Mouse (Mus musculus): ENCODE measurements around the gene Cfap36. TPM values are rescaled to one million over a fixed set of nuclear protein-coding genes. Genes with fewer than 3 reads are reported as not detected.

Gene Cfap36
- polyA plus RNA-seq, 1 experiment from 2014 or later = 121 TPM

DNA sequence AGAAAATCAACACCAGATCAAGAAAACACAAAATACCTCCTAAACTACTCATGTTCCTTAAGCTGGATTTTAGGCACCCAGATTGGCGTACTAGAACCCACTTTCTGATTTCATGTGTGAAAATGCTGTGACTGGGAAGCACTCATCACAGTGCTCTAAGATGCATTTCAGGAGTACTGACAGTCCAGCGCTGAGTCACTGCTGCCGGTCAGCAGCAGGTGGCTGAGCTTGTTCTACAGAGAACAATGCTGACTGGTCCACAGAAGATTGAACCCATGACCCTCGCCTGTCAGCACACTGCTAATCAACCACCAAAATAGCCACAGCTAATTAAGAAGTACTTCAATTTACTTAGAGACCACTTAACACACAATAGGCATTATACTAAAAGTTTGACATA is 5.2 kb downstream of the Cfap36 start:
- Histone ChIP-seq H3K4me3 (replicated peaks; ENCODE audit: low read length) (no peak overlapping the region), H3K9me3 (ENCODE audit: control insufficient read depth, low read length) (no peaks in the 10 kb centered on the region), H3K9ac (no peak overlapping the region), H3K27ac (no peak overlapping the region), H3K4me2 (replicated peaks) (no peak overlapping the region), H3K36me3 (replicated peaks; ENCODE audit: control insufficient read depth, insufficient read depth) (peaks cover 33% of the 10 kb centered on the region), H3K27me3 (ENCODE audit: control insufficient read depth, insufficient read depth, low read length) (no peaks in the 10 kb centered on the region), H3K4me1 (replicated peaks; ENCODE audit: control insufficient read depth, insufficient read depth, low read length) (peaks cover 16% of the 10 kb centered on the region)
- ATAC-seq (ENCODE audit: low FRiP score) (no peak), DNase-seq (ENCODE audit: low spot score) (no peak)
- 66% methylated on average over 4 of the region's 4 CpGs for WGBS

DNA sequence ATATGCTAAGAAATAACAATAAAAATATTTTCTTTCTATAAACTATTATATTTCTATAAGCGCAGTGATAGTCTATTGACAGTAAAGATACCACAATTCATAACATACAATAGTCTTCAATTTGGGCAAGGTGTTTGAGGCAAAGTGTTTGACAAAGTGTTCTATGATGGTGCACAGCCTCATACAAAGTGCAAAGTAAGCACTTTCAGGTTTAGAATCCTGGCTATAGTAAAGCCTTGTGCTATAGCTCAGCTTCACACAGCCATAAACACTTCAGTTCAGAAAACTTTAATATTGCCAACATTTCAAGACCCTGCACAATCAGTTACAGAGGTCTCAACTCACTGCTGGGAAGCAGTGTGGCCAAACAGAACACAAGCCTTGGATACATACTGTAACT is 7.9 kb downstream of the Cfap36 start:
- ATAC-seq (ENCODE audit: low FRiP score) (no peak), DNase-seq (ENCODE audit: low spot score) (no peak)
- no peak overlapping the region for H3K4me3 ChIP-seq (replicated peaks; ENCODE audit: low read length)
- H3K27me3 ChIP-seq (ENCODE audit: control insufficient read depth, insufficient read depth, low read length) = no peaks in the 10 kb centered on the region
- H3K27ac ChIP-seq = no peak overlapping the region
- no peak overlapping the region for H3K4me2 ChIP-seq (replicated peaks)
- WGBS = 100% methylated on average over 1 of the region's 1 CpGs
- H3K4me1 ChIP-seq (replicated peaks; ENCODE audit: control insufficient read depth, insufficient read depth, low read length) = no peaks in the 10 kb centered on the region
- H3K9ac ChIP-seq = no peak overlapping the region
- peaks cover 25% of the 10 kb centered on the region for H3K36me3 ChIP-seq (replicated peaks; ENCODE audit: control insufficient read depth, insufficient read depth)
- H3K9me3 ChIP-seq (ENCODE audit: control insufficient read depth, low read length) = no peaks in the 10 kb centered on the region

DNA sequence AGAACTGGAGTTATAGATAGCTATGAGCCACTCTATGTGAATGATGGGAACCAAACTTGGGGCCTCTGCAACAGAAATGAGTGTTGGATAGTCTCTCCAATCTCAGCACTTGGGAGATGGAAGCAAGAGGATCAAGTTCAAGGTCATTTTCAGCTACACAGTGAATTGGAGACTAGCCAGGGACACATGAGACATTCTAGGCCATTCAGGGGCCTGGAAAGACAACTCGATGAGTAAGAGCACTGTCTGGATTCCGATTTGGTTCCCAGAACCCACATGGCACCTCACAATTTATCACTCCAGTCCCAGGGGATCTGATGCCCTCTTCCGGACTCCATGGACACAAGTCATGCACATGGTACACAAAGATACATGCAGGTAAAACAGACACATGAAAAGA is 8.7 kb downstream of the Cfap36 start:
- Histone ChIP-seq H3K27me3 (ENCODE audit: control insufficient read depth, insufficient read depth, low read length) (no peaks in the 10 kb centered on the region), H3K9ac (no peak overlapping the region), H3K4me1 (replicated peaks; ENCODE audit: control insufficient read depth, insufficient read depth, low read length) (no peaks in the 10 kb centered on the region), H3K4me3 (replicated peaks; ENCODE audit: low read length) (no peak overlapping the region), H3K27ac (no peak overlapping the region), H3K36me3 (replicated peaks; ENCODE audit: control insufficient read depth, insufficient read depth) (peaks cover 21% of the 10 kb centered on the region), H3K9me3 (ENCODE audit: control insufficient read depth, low read length) (no peaks in the 10 kb centered on the region), H3K4me2 (replicated peaks) (no peak overlapping the region)
- DNase-seq (ENCODE audit: low spot score) = no peak
- ATAC-seq (ENCODE audit: low FRiP score) = no peak
- 91% methylated on average over 3 of the region's 3 CpGs for WGBS

DNA sequence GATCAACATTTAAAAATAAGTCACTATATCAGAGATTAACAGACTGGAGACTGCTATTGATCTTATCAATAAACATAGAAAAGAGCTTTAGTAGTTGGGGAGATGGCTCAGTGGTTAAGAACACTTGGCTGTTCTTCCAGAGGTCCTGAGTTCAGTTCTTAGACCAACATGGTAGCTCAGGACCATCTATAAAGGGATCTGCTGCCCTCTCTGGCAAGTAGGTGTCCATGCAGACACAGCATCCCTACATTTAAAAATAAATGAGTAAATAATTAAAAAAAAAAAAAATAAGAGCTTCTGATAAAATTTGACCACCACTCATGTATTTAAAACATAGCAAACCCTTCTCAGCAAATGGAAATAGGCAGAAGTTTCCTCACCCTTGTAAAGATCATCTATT is 9.2 kb downstream of the Cfap36 start:
- no peak overlapping the region for H3K27ac ChIP-seq
- no peaks in the 10 kb centered on the region for H3K4me1 ChIP-seq (replicated peaks; ENCODE audit: control insufficient read depth, insufficient read depth, low read length)
- ATAC-seq (ENCODE audit: low FRiP score) (no peak), DNase-seq (ENCODE audit: low spot score) (no peak)
- no peak overlapping the region for H3K9ac ChIP-seq
- no peak overlapping the region for H3K4me2 ChIP-seq (replicated peaks)
- H3K27me3 ChIP-seq (ENCODE audit: control insufficient read depth, insufficient read depth, low read length) = no peaks in the 10 kb centered on the region
- H3K9me3 ChIP-seq (ENCODE audit: control insufficient read depth, low read length) = no peaks in the 10 kb centered on the region
- peaks cover 21% of the 10 kb centered on the region for H3K36me3 ChIP-seq (replicated peaks; ENCODE audit: control insufficient read depth, insufficient read depth)
- no peak overlapping the region for H3K4me3 ChIP-seq (replicated peaks; ENCODE audit: low read length)

DNA sequence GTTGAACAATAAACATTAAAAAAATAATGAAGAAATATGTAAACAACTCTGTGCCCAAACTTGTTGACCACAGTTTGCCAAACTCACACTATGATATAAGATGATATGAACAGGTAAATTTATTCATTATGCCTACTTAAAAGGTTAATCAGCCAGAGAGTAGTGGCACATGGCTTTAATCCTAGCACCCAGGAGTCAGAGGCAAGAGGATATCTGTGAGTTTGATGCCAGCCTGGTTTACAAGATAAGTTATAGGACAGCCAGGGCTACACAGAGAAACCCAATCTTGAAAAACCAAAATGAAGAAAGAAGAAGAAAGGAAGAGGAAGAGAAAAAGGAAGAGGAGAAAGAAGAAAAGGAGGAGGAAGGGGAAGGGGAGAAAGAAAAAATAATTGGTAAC is 9.8 kb downstream of the Cfap36 start:
- Histone ChIP-seq H3K27me3 (ENCODE audit: control insufficient read depth, insufficient read depth, low read length) (no peaks in the 10 kb centered on the region), H3K36me3 (replicated peaks; ENCODE audit: control insufficient read depth, insufficient read depth) (peaks cover 21% of the 10 kb centered on the region), H3K9me3 (ENCODE audit: control insufficient read depth, low read length) (no peaks in the 10 kb centered on the region), H3K9ac (no peak overlapping the region), H3K4me2 (replicated peaks) (no peak overlapping the region), H3K4me3 (replicated peaks; ENCODE audit: low read length) (no peak overlapping the region), H3K27ac (no peak overlapping the region), H3K4me1 (replicated peaks; ENCODE audit: control insufficient read depth, insufficient read depth, low read length) (no peaks in the 10 kb centered on the region)
- DNase-seq (ENCODE audit: low spot score) (no peak), ATAC-seq (ENCODE audit: low FRiP score) (no peak)

DNA sequence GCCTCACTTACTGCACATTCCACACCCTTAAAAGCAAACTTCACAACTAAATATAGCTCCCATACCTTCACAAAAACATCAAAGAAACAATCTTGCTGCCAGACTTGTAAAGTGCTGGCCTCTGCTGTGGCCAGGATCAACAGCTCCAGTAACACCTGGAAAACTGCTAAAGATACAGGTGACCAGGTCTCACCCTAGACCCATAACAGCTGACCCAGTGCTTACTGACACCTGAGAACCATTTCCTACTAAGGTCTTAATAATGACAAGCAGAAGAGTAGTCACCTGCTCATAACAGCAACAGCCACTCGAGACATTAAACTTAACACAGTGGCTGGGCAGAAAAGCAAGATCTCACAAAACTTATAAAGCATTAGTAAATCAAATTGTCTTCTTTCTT is 13.6 kb downstream of the Cfap36 start:
- Histone ChIP-seq H3K27me3 (ENCODE audit: control insufficient read depth, insufficient read depth, low read length) (no peaks in the 10 kb centered on the region), H3K4me3 (replicated peaks; ENCODE audit: low read length) (no peak overlapping the region), H3K9ac (no peak overlapping the region), H3K4me2 (replicated peaks) (no peak overlapping the region), H3K4me1 (replicated peaks; ENCODE audit: control insufficient read depth, insufficient read depth, low read length) (no peaks in the 10 kb centered on the region), H3K9me3 (ENCODE audit: control insufficient read depth, low read length) (no peaks in the 10 kb centered on the region), H3K27ac (no peak overlapping the region), H3K36me3 (replicated peaks; ENCODE audit: control insufficient read depth, insufficient read depth) (peaks cover 50% of the 10 kb centered on the region)
- ATAC-seq (ENCODE audit: low FRiP score) (no peak), DNase-seq (ENCODE audit: low spot score) (no peak)
- 86% methylated on average over 1 of the region's 1 CpGs for WGBS

DNA sequence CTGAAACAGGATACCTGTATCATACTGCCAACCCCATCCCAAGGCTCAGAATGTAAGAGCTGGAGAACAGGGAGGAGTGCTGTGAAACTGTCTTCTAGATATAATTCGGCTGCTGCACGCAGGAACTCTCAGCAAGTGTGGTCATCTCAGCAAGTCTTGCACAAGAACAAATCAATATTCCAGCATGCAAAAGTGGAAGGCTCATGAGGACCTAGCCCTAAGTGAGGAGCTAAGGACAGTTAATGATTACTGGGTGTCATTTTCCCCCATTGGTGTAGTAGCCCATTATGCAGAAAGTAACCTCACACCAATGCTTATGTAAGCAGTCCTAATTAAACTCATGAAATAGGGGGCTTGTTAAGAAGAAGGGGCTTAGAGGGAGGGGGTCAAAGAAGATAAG is 18.3 kb downstream of the Cfap36 start:
- H3K36me3 ChIP-seq (replicated peaks; ENCODE audit: control insufficient read depth, insufficient read depth) = peaks cover 91% of the 10 kb centered on the region
- DNase-seq (ENCODE audit: low spot score) (no peak), ATAC-seq (ENCODE audit: low FRiP score) (no peak)
- H3K27ac ChIP-seq = no peak overlapping the region
- no peak overlapping the region for H3K4me3 ChIP-seq (replicated peaks; ENCODE audit: low read length)
- WGBS = 98% methylated on average over 2 of the region's 2 CpGs
- H3K4me1 ChIP-seq (replicated peaks; ENCODE audit: control insufficient read depth, insufficient read depth, low read length) = no peaks in the 10 kb centered on the region
- H3K27me3 ChIP-seq (ENCODE audit: control insufficient read depth, insufficient read depth, low read length) = no peaks in the 10 kb centered on the region
- no peak overlapping the region for H3K4me2 ChIP-seq (replicated peaks)
- H3K9ac ChIP-seq = no peak overlapping the region
- no peaks in the 10 kb centered on the region for H3K9me3 ChIP-seq (ENCODE audit: control insufficient read depth, low read length)

DNA sequence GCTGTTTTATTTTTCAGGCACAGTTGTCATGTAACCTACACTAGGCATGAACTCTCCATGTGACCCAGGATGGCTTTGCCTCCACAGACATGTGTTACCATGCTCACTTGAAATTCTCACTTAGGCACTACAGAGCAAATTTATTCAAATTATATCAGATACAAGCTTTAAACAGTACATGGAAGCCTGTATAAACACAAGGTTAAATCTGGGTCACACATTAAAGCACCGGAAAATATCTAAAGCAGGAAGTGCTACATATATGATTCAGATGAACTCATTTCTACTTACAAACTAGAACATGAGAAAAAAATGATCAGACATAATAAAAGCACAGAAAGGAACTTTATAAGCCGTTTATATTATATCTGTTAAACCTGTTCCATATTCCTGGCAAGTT is 22.5 kb downstream of the Cfap36 start:
- Histone ChIP-seq H3K9ac (no peak overlapping the region), H3K9me3 (ENCODE audit: control insufficient read depth, low read length) (no peaks in the 10 kb centered on the region), H3K4me2 (replicated peaks) (no peak overlapping the region), H3K27me3 (ENCODE audit: control insufficient read depth, insufficient read depth, low read length) (no peaks in the 10 kb centered on the region), H3K36me3 (replicated peaks; ENCODE audit: control insufficient read depth, insufficient read depth) (peaks cover 94% of the 10 kb centered on the region), H3K4me1 (replicated peaks; ENCODE audit: control insufficient read depth, insufficient read depth, low read length) (no peaks in the 10 kb centered on the region), H3K4me3 (replicated peaks; ENCODE audit: low read length) (no peak overlapping the region), H3K27ac (no peak overlapping the region)
- no peak for ATAC-seq (ENCODE audit: low FRiP score)
- 95% methylated on average over 2 of the region's 2 CpGs for WGBS
- no peak for DNase-seq (ENCODE audit: low spot score)

DNA sequence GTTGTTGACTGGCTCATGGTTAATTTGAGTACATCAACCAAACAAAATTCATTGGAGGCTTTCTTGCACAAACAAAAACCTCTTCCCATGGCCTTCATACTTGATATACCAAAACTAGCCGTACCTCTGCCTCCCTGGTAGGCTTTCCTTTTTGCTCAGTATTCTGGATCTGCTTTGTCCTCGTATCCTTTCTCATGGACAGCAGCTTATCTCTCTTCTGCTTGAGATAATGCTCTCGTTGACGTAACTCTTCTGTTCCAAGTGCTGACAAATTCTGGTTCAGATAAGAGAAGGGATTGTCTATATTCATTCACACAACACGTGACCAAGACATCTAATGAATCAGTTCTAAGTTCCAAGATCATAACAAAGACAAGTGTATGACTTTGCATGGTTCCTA is 24.9 kb downstream of the Cfap36 start:
- H3K4me1 ChIP-seq (replicated peaks; ENCODE audit: control insufficient read depth, insufficient read depth, low read length) = no peaks in the 10 kb centered on the region
- 93% methylated on average over 5 of the region's 5 CpGs for WGBS
- H3K27me3 ChIP-seq (ENCODE audit: control insufficient read depth, insufficient read depth, low read length) = no peaks in the 10 kb centered on the region
- H3K27ac ChIP-seq = no peak overlapping the region
- DNase-seq (ENCODE audit: low spot score) (no peak), ATAC-seq (ENCODE audit: low FRiP score) (no peak)
- H3K4me3 ChIP-seq (replicated peaks; ENCODE audit: low read length) = no peak overlapping the region
- H3K36me3 ChIP-seq (replicated peaks; ENCODE audit: control insufficient read depth, insufficient read depth) = peaks cover 87% of the 10 kb centered on the region
- H3K4me2 ChIP-seq (replicated peaks) = no peak overlapping the region
- H3K9me3 ChIP-seq (ENCODE audit: control insufficient read depth, low read length) = no peaks in the 10 kb centered on the region
- H3K9ac ChIP-seq = no peak overlapping the region

DNA sequence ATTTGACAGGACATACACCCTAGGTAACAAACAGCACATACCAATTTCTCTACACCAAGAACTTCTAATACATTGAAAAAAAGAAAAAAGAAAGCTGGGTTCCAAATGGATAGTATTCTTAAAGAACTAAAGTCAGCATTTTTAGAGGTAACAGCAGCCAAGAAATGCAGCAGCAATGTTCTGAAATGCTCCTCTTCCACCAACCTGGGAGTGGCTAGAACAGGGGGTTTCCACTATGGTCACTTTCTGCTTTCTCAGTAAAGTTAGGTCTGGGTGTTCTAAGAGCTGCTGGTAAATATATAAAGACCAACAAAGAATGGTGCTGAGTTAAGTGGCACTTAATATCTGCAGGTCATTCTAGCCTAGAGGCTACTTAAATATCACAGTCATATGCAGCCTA is 28.2 kb downstream of the Cfap36 start:
- ATAC-seq (ENCODE audit: low FRiP score) (no peak), DNase-seq (ENCODE audit: low spot score) (no peak)
- H3K9ac ChIP-seq = no peak overlapping the region
- no peak overlapping the region for H3K4me3 ChIP-seq (replicated peaks; ENCODE audit: low read length)
- H3K9me3 ChIP-seq (ENCODE audit: control insufficient read depth, low read length) = no peaks in the 10 kb centered on the region
- H3K27me3 ChIP-seq (ENCODE audit: control insufficient read depth, insufficient read depth, low read length) = no peaks in the 10 kb centered on the region
- H3K36me3 ChIP-seq (replicated peaks; ENCODE audit: control insufficient read depth, insufficient read depth) = peaks cover 89% of the 10 kb centered on the region
- H3K4me2 ChIP-seq (replicated peaks) = no peak overlapping the region
- no peaks in the 10 kb centered on the region for H3K4me1 ChIP-seq (replicated peaks; ENCODE audit: control insufficient read depth, insufficient read depth, low read length)
- no peak overlapping the region for H3K27ac ChIP-seq

Measured in hindbrain, embryonic 14.5 days (tissue).